Mouse (Mus musculus): ENCODE data around the gene Mettl23. TPM values are rescaled to one million over a fixed set of nuclear protein-coding genes. Genes with fewer than 3 reads are reported as not detected.
A peak's percentile ranks its signal among the peaks of the same experiment; 100 is the strongest.
"Not testable (repeated sequence)": the region's sequence is repeated elsewhere in the genome, so short reads cannot be mapped to it uniquely, and the experiment has no call there.

Mettl23 gene
- polyA plus RNA-seq, 1 experiment = 36.5 TPM

GRCm38 (mm10) chr11:116818722-116819121, 24.4 kb upstream of the Mettl23 start:
- no peak for DNase-seq (ENCODE audit: low spot score)

- no peak for DNase-seq (ENCODE audit: low spot score)
Observed at GRCm38 (mm10) chr11:116819932-116820593, 23.0 kb upstream of the Mettl23 start.

- no peak for DNase-seq (ENCODE audit: low spot score)
Observed at GRCm38 (mm10) chr11:116821057-116821940, 21.8 kb upstream of the Mettl23 start.

- DNase-seq (ENCODE audit: low spot score) = no peak
Observed at GRCm38 (mm10) chr11:116822215-116822614, 20.9 kb upstream of the Mettl23 start.

GRCm38 (mm10) chr11:116822626-116823025, 20.5 kb upstream of the Mettl23 start:
- no peak for DNase-seq (ENCODE audit: low spot score)

- DNase-seq (ENCODE audit: low spot score) = no peak
Observed at GRCm38 (mm10) chr11:116823255-116823654, 19.8 kb upstream of the Mettl23 start.

GRCm38 (mm10) chr11:116823885-116824284, 19.2 kb upstream of the Mettl23 start:
- DNase-seq (ENCODE audit: low spot score) = not testable (repeated sequence)

GRCm38 (mm10) chr11:116825230-116825629, 17.8 kb upstream of the Mettl23 start:
- no peak for DNase-seq (ENCODE audit: low spot score)

GRCm38 (mm10) chr11:116826550-116827504, 16.3 kb upstream of the Mettl23 start:
- no peak for DNase-seq (ENCODE audit: low spot score)

GRCm38 (mm10) chr11:116827534-116828165, 15.4 kb upstream of the Mettl23 start, which contains the start of gene Mxra7:
Mxra7 (minus strand) TSS chr11:116828046.
- DNase-seq (ENCODE audit: low spot score) = peak; percentile 75

GRCm38 (mm10) chr11:116832172-116832685, 10.8 kb upstream of the Mettl23 start:
- no peak for DNase-seq (ENCODE audit: low spot score)

GRCm38 (mm10) chr11:116834954-116835353, 8.1 kb upstream of the Mettl23 start:
- no peak for DNase-seq (ENCODE audit: low spot score)

- no peak for DNase-seq (ENCODE audit: low spot score)
Observed at GRCm38 (mm10) chr11:116836283-116836682, 6.8 kb upstream of the Mettl23 start.

GRCm38 (mm10) chr11:116837441-116837840, 5.6 kb upstream of the Mettl23 start:
- DNase-seq (ENCODE audit: low spot score) = no peak

- no peak for DNase-seq (ENCODE audit: low spot score)
Observed at GRCm38 (mm10) chr11:116838936-116839335, 4.1 kb upstream of the Mettl23 start.

GRCm38 (mm10) chr11:116839601-116840000, 3.5 kb upstream of the Mettl23 start:
- DNase-seq (ENCODE audit: low spot score) = no peak

- DNase-seq (ENCODE audit: low spot score) = no peak
Observed at GRCm38 (mm10) chr11:116840748-116841147, 2.3 kb upstream of the Mettl23 start.

GRCm38 (mm10) chr11:116842531-116843260, 382 bp upstream of the Mettl23 start:
- DNase-seq (ENCODE audit: low spot score) = no peak

- DNase-seq (ENCODE audit: low spot score) = no peak
Observed at GRCm38 (mm10) chr11:116846593-116847181, 3.6 kb downstream of the Mettl23 start.

Data from urinary bladder, adult 2 months (tissue).